Mouse (Mus musculus): ENCODE results near the gene E030030I06Rik. TPM values are rescaled to one million over a fixed set of nuclear protein-coding genes. Genes with fewer than 3 reads are reported as not detected.
A peak's percentile ranks its signal among the peaks of the same experiment; 100 is the strongest.
"Not testable (repeated sequence)": the region's sequence is repeated elsewhere in the genome, so short reads cannot be mapped to it uniquely, and the experiment has no call there.

Gene E030030I06Rik
- polyA plus RNA-seq, 1 experiment from 2014 or later: 3.4 TPM

- peak overlapping the region; percentile 46 for H3K4me3 ChIP-seq
- 0% methylated on average over 50 of the region's 50 CpGs for WGBS
- H3K36me3 ChIP-seq: no peaks in the 10 kb centered on the region
- H3K4me1 ChIP-seq (replicated peaks): peaks cover 28% of the 10 kb centered on the region
- no peak overlapping the region for H3K9ac ChIP-seq
- H3K4me2 ChIP-seq: peak overlapping the region; percentile 77
- ATAC-seq (ENCODE audit: low FRiP score, low read depth): no peak; the same call in 1 of the 2 replicates
- peaks cover 25% of the 10 kb centered on the region for H3K27me3 ChIP-seq
- no peaks in the 10 kb centered on the region for H3K9me3 ChIP-seq
- no peak overlapping the region for H3K27ac ChIP-seq (replicated peaks)
Observed at GRCm38 (mm10) chr10:22149691-22150465, 808 bp upstream of the E030030I06Rik start.

DNA sequence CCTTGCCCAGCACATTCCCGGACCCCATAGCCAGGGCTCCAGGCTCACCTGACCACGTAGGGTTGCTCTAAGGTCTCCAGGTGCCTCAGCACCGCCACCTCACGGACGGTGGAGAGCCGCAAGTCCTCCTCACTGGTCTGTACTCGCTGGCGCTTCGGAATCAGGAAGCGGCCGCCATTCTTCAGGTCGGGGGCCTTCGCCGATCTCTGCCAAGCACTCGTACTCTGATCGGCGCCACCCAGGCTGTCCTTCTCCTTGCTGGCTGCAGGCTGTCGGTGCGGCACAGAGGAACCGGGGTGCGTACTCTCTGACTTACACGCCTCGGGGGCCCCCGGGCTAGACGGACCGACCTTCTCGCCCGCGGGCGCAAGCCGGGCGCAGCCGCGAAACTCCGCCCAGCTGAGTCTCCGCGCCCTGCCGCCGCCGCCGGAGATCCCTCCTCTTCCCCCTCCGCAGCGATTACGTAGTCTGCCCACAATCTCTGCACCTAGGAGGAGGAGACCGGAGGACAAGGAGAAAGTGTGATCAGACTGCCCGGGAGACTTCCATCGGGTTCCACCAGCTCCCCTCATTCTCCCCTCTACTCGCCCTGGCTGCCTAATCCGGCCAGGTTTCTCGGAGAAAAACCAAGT is 513 bp downstream of the E030030I06Rik start:
- ATAC-seq (ENCODE audit: low FRiP score, low read depth): peak; percentile 81
- under 1% methylated on average over 48 of the region's 50 CpGs for WGBS
- no peaks in the 10 kb centered on the region for H3K36me3 ChIP-seq
- H3K4me3 ChIP-seq: peak overlapping the region; percentile 46
- H3K4me2 ChIP-seq: peak overlapping the region; percentile 77
- peaks cover 24% of the 10 kb centered on the region for H3K27me3 ChIP-seq
- H3K9me3 ChIP-seq: no peaks in the 10 kb centered on the region
- H3K4me1 ChIP-seq (replicated peaks): peaks cover 22% of the 10 kb centered on the region
- no peak overlapping the region for H3K27ac ChIP-seq (replicated peaks)
- peak overlapping the region; percentile 34; the same call in 1 of the 2 replicates for H3K9ac ChIP-seq

DNA sequence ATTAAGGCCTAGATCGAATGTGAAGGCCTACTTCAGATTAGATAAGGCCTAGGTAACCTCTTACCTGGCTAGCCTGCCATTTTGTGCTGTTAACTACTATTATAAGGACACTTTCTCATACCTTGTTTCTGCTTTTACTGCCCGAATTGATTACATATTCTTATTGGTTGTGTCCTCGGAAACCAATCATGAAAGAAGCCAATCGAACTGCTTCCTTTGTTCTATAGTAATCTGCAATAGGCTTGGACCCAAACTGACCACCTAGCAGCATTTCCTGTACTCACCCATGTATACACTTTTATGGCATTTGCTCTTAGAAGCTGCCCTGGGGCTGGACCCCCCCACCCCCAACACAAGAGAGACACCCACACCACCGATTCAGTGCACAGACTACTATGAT is 6.1 kb downstream of the E030030I06Rik start:
- no peaks in the 10 kb centered on the region for H3K36me3 ChIP-seq
- no peak overlapping the region for H3K9ac ChIP-seq
- no peak overlapping the region for H3K27ac ChIP-seq (replicated peaks)
- H3K4me1 ChIP-seq (replicated peaks): no peaks in the 10 kb centered on the region
- no peak overlapping the region for H3K4me2 ChIP-seq
- no peak overlapping the region for H3K4me3 ChIP-seq
- no peak for ATAC-seq (ENCODE audit: low FRiP score, low read depth)
- 71% methylated on average over 5 of the region's 5 CpGs for WGBS
- H3K27me3 ChIP-seq: no peaks in the 10 kb centered on the region
- H3K9me3 ChIP-seq: peaks cover 2% of the 10 kb centered on the region; the same call in 1 of the 2 replicates

- not testable (repeated sequence) for H3K27ac ChIP-seq (replicated peaks); H3K4me2 ChIP-seq; H3K36me3 ChIP-seq; H3K9me3 ChIP-seq; ATAC-seq (ENCODE audit: low FRiP score, low read depth); H3K4me1 ChIP-seq (replicated peaks); H3K4me3 ChIP-seq; H3K27me3 ChIP-seq; H3K9ac ChIP-seq
- WGBS: 91% methylated on average over 1 of the region's 1 CpGs
Observed at GRCm38 (mm10) chr10:22142194-22142593, 6.9 kb downstream of the E030030I06Rik start.

DNA sequence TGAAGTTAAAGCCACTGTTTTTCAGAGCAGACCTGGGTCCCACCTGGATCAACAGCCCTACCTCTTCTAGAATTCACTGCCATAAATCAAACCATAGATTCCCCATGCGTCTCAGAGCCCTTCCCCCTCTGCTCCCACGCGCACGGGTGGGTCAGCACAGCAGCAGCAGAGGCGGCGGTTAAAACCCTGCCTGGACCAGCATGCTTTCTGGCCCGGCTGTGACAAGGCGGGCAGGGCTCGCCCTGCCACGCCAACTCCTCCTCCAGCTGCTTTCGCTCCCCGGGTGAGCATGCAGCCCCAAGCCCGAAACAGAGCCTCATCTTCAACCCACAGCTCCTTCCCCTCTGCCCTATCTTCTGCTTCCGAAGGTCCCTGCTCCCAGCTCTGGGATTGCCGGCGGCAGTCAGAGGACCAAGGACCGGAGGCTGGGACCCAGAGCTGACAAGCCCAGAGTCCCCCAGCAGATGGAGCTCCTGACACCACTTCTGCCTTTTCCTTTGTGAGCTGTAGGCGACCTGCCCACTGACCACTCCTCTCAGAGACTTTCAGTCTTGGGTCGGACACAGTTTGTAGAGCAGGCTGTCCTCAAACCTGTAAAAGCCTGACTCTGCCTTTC is 8.3 kb downstream of the E030030I06Rik start:
- ATAC-seq (ENCODE audit: low FRiP score, low read depth): peak; percentile 85
- H3K4me1 ChIP-seq (replicated peaks): no peaks in the 10 kb centered on the region
- H3K36me3 ChIP-seq: no peaks in the 10 kb centered on the region
- 0% methylated on average over 19 of the region's 19 CpGs for WGBS
- H3K27ac ChIP-seq (replicated peaks): no peak overlapping the region
- peak overlapping the region; percentile 84 for H3K4me2 ChIP-seq
- H3K4me3 ChIP-seq: peak overlapping the region; percentile 47
- no peaks in the 10 kb centered on the region for H3K27me3 ChIP-seq
- H3K9ac ChIP-seq: peak overlapping the region; percentile 51
- peaks cover 2% of the 10 kb centered on the region; the same call in 1 of the 2 replicates for H3K9me3 ChIP-seq

DNA sequence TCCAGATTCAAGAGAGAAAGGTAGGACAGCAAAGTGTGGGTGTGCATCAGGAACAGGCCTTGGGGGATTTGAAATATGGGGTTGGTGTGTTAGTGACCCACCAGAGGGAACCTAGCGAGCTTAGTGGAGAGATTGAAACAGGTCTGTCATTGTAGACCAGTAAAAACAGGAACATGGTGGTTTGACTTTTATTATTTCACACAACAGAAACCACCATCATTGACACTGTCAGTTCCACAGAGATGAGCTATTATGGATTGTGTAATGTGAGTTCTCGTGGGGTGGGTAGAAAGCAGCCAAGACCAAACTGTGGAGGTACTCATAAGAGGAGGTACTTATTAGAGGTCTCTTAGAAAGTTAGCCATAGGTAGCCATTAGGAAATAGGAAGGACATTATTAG is 74.5 kb downstream of the E030030I06Rik start:
- no peaks in the 10 kb centered on the region for H3K9me3 ChIP-seq
- 94% methylated on average over 2 of the region's 2 CpGs for WGBS
- no peak overlapping the region for H3K4me2 ChIP-seq

GRCm38 (mm10) chr10:22072739-22073138 is 76.3 kb downstream of the E030030I06Rik start:
- no peaks in the 10 kb centered on the region for H3K36me3 ChIP-seq
- H3K4me1 ChIP-seq (replicated peaks): no peaks in the 10 kb centered on the region
- no peaks in the 10 kb centered on the region for H3K27me3 ChIP-seq
- ATAC-seq (ENCODE audit: low FRiP score, low read depth): no peak
- H3K9ac ChIP-seq: no peak overlapping the region
- WGBS: 70% methylated on average over 2 of the region's 2 CpGs
- no peak overlapping the region for H3K4me3 ChIP-seq
- H3K27ac ChIP-seq (replicated peaks): no peak overlapping the region
- no peak overlapping the region for H3K4me2 ChIP-seq
- H3K9me3 ChIP-seq: no peaks in the 10 kb centered on the region

More for the DNA sequence above, 74.5 kb downstream of the E030030I06Rik start:
- Histone ChIP-seq H3K9ac (no peak overlapping the region), H3K4me3 (no peak overlapping the region), H3K27me3 (no peaks in the 10 kb centered on the region), H3K4me1 (replicated peaks) (no peaks in the 10 kb centered on the region), H3K36me3 (no peaks in the 10 kb centered on the region), H3K27ac (replicated peaks) (no peak overlapping the region)
- no peak for ATAC-seq (ENCODE audit: low FRiP score, low read depth)

- no peak overlapping the region for H3K9ac ChIP-seq
- 68% methylated on average over 4 of the region's 4 CpGs for WGBS
- ATAC-seq (ENCODE audit: low FRiP score, low read depth): no peak
- H3K4me1 ChIP-seq (replicated peaks): no peaks in the 10 kb centered on the region
- no peaks in the 10 kb centered on the region for H3K36me3 ChIP-seq
- H3K4me2 ChIP-seq: no peak overlapping the region
- H3K27ac ChIP-seq (replicated peaks): no peak overlapping the region
- no peaks in the 10 kb centered on the region for H3K9me3 ChIP-seq
- no peaks in the 10 kb centered on the region for H3K27me3 ChIP-seq
- H3K4me3 ChIP-seq: no peak overlapping the region
Observed at GRCm38 (mm10) chr10:22070576-22070975, 78.5 kb downstream of the E030030I06Rik start.

- Histone ChIP-seq H3K36me3 (no peaks in the 10 kb centered on the region), H3K27me3 (no peaks in the 10 kb centered on the region), H3K4me3 (no peak overlapping the region), H3K4me2 (no peak overlapping the region), H3K4me1 (replicated peaks) (no peaks in the 10 kb centered on the region), H3K9me3 (no peaks in the 10 kb centered on the region), H3K27ac (replicated peaks) (no peak overlapping the region), H3K9ac (no peak overlapping the region)
- no peak for ATAC-seq (ENCODE audit: low FRiP score, low read depth)
- WGBS: 94% methylated on average over 2 of the region's 2 CpGs
Observed at GRCm38 (mm10) chr10:22070168-22070567, 78.9 kb downstream of the E030030I06Rik start.

- H3K4me2 ChIP-seq; H3K27me3 ChIP-seq; H3K4me1 ChIP-seq (replicated peaks); ATAC-seq (ENCODE audit: low FRiP score, low read depth); H3K36me3 ChIP-seq; H3K9me3 ChIP-seq; H3K4me3 ChIP-seq; H3K9ac ChIP-seq; H3K27ac ChIP-seq (replicated peaks): not testable (repeated sequence)
- 93% methylated on average over 7 of the region's 7 CpGs for WGBS
Observed at GRCm38 (mm10) chr10:22067979-22068378, 81.1 kb downstream of the E030030I06Rik start, which contains the start of gene 4930444G20Rik. TSS of gene 4930444G20Rik (minus strand) at chr10:22068079.
